Mouse (Mus musculus) forebrain, embryonic 15.5 days (tissue): Measurements from ENCODE around the gene Tmem258. TPM values are rescaled to one million over a fixed set of nuclear protein-coding genes. Genes with fewer than 3 reads are reported as not detected.

Experiments
- ATAC-seq: fragments of 200-750 bp; cut with Nextera tagmentation; replicated peaks from 2 replicates; pipeline ENCODE4 v1.8.0; 2017; ENCODE audit warnings: mild to moderate bottlenecking, moderate TSS enrichment, moderate library complexity
- H3K27ac ChIP-seq: fragments of 300-500 bp; sonication (generic); replicated peaks from 2 replicates; pipeline ENCODE4 v1.5.1; 2015; ENCODE audit warnings: mild to moderate bottlenecking, inconsistent platforms
- H3K27me3 ChIP-seq: fragments of 300-500 bp; sonication (generic); 2 replicates; pipeline ENCODE4 v1.6.1; 2015; ENCODE audit warnings: inconsistent platforms
- H3K36me3 ChIP-seq: fragments of 300-500 bp; sonication (generic); 2 replicates; pipeline ENCODE4 v1.6.1; 2015; ENCODE audit warnings: mild to moderate bottlenecking, inconsistent platforms
- H3K4me1 ChIP-seq: fragments of 300-500 bp; sonication (generic); 2 replicates; pipeline ENCODE4 v1.6.1; 2015; ENCODE audit warnings: inconsistent platforms
- H3K4me2 ChIP-seq: fragments of 300-500 bp; sonication (generic); replicated peaks from 2 replicates; pipeline ENCODE4 v1.6.1; 2015; ENCODE audit warnings: mild to moderate bottlenecking, inconsistent platforms
- H3K4me3 ChIP-seq: fragments of 300-500 bp; sonication (generic); 2 replicates; pipeline ENCODE4 v1.5.1; 2015; ENCODE audit warnings: mild to moderate bottlenecking, inconsistent platforms
- H3K9ac ChIP-seq: fragments of 300-500 bp; sonication (generic); replicated peaks from 2 replicates; pipeline ENCODE4 v1.6.1; 2015; ENCODE audit warnings: mild to moderate bottlenecking, inconsistent platforms
- H3K9me3 ChIP-seq: fragments of 300-500 bp; sonication (generic); 2 replicates; pipeline ENCODE4 v1.6.1; 2016; ENCODE audit warnings: inconsistent platforms
- WGBS: fragments of 180-500 bp; shearing (Covaris S2); methylation state at CpG from one replicate; pipeline ENCODE4 v1.1.7; 2015; ENCODE audit warnings: mixed read lengths; 5-methylcytosine and 5-hydroxymethylcytosine counted together
- polyA plus RNA-seq: library from polyadenylated mRNA; unstranded; fragments of >200 nt; fragmentation: Nextera tagmentation; extraction: Ambion mirVana; gene quantifications from 2 replicates; pipeline ENCODE4 v1.2.1, GENCODE M21; 2015

Tmem258 gene
- polyA plus RNA-seq, 1 experiment from 2014 or later, result 397 TPM

- no peak for ATAC-seq
- Histone ChIP-seq H3K4me3 (no peak overlapping the region), H3K36me3 (no peaks in the 10 kb centered on the region), H3K4me1 (no peaks in the 10 kb centered on the region), H3K27ac (no peak overlapping the region), H3K4me2 (no peak overlapping the region), H3K9me3 (no peaks in the 10 kb centered on the region), H3K27me3 (no peaks in the 10 kb centered on the region), H3K9ac (no peak overlapping the region)
- 93% methylated on average over 5 of the region's 5 CpGs for WGBS
These were observed 30.6 kb upstream of the Tmem258 start for GRCm38 (mm10) chr19:10173116-10173718.

- no peak for ATAC-seq
- H3K27me3 ChIP-seq, result no peaks in the 10 kb centered on the region
- no peaks in the 10 kb centered on the region for H3K36me3 ChIP-seq
- WGBS, result 96% methylated on average over 7 of the region's 7 CpGs
- no peaks in the 10 kb centered on the region for H3K4me1 ChIP-seq
- no peak overlapping the region for H3K4me3 ChIP-seq
- no peak overlapping the region for H3K27ac ChIP-seq
- no peak overlapping the region for H3K9ac ChIP-seq
- no peak overlapping the region for H3K4me2 ChIP-seq
- H3K9me3 ChIP-seq, result no peaks in the 10 kb centered on the region
These were observed 29.8 kb upstream of the Tmem258 start for GRCm38 (mm10) chr19:10173844-10174539.

GRCm38 (mm10) chr19:10174956-10175355, 28.9 kb upstream of the Tmem258 start:
- no peak overlapping the region for H3K4me2 ChIP-seq
- no peaks in the 10 kb centered on the region for H3K4me1 ChIP-seq
- ATAC-seq, result no peak
- no peaks in the 10 kb centered on the region for H3K9me3 ChIP-seq
- no peak overlapping the region for H3K9ac ChIP-seq
- H3K27me3 ChIP-seq, result no peaks in the 10 kb centered on the region
- no peaks in the 10 kb centered on the region for H3K36me3 ChIP-seq
- WGBS, result 79% methylated on average over 4 of the region's 4 CpGs
- H3K27ac ChIP-seq, result no peak overlapping the region
- H3K4me3 ChIP-seq, result no peak overlapping the region

DNA sequence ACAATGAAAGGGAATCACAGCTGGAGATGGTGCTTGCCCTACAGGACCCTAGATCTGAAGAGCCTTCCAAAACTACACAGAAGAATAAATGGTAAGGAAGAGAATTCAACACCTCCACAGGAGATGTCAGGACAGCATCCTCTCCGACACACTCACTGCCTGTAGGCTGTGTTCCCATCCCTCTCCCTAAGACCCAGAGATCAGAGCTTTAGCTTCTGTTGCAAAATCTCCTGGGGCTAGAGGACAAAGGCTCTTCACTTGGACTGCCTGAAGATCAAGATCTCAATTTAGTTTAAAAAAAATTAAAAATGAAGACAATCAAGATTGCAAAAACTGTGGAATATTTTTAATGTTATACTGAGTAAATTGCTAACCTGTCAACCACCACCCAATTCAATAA, 27.3 kb upstream of the Tmem258 start:
- ATAC-seq, result no peak
- Histone ChIP-seq H3K4me3 (no peak overlapping the region), H3K9ac (no peak overlapping the region), H3K9me3 (no peaks in the 10 kb centered on the region), H3K36me3 (no peaks in the 10 kb centered on the region), H3K27ac (no peak overlapping the region), H3K27me3 (no peaks in the 10 kb centered on the region), H3K4me1 (no peaks in the 10 kb centered on the region), H3K4me2 (no peak overlapping the region)
- WGBS, result 61% methylated on average over 1 of the region's 1 CpGs

GRCm38 (mm10) chr19:10176941-10177372, 26.9 kb upstream of the Tmem258 start:
- Histone ChIP-seq H3K9ac (no peak overlapping the region), H3K4me3 (no peak overlapping the region), H3K4me1 (no peaks in the 10 kb centered on the region), H3K9me3 (no peaks in the 10 kb centered on the region), H3K27me3 (no peaks in the 10 kb centered on the region), H3K36me3 (no peaks in the 10 kb centered on the region), H3K27ac (no peak overlapping the region), H3K4me2 (no peak overlapping the region)
- 78% methylated on average over 7 of the region's 7 CpGs for WGBS
- ATAC-seq, result no peak

GRCm38 (mm10) chr19:10181225-10181624, 22.6 kb upstream of the Tmem258 start:
- 87% methylated on average over 7 of the region's 7 CpGs for WGBS
- Histone ChIP-seq H3K27me3 (no peaks in the 10 kb centered on the region), H3K36me3 (peaks cover 8% of the 10 kb centered on the region), H3K4me3 (no peak overlapping the region), H3K27ac (no peak overlapping the region), H3K4me1 (peaks cover 31% of the 10 kb centered on the region), H3K9ac (no peak overlapping the region), H3K9me3 (no peaks in the 10 kb centered on the region), H3K4me2 (no peak overlapping the region)
- ATAC-seq, result no peak

DNA sequence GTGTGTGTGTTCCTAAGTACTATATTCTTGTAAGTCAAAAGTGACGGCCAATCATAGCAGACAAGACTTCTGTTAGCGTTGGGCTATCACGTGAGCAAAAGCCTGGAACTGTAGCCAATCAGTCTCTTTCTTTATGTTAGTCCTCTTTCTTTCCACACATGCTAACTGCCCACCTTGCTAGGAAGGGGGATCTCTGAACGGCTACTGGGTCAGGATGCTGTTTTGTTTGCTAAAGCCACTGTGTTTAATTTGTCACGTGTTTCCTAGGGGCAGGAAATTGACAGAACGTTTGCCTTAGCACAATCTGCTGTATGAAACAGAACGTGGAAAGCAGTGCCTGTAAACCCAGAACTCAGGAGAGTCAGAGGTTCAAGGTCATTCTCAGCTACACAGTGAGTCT, 21.7 kb upstream of the Tmem258 start:
- 34% methylated on average over 7 of the region's 7 CpGs for WGBS
- H3K4me2 ChIP-seq, result peak overlapping the region; percentile 79
- ATAC-seq, result 0 out of 2 replicates have a peak, but pooled peaks have one; percentile 0
- peak overlapping the region; percentile 26 for H3K9ac ChIP-seq
- H3K9me3 ChIP-seq, result no peaks in the 10 kb centered on the region
- peaks cover 40% of the 10 kb centered on the region for H3K4me1 ChIP-seq
- peaks cover 17% of the 10 kb centered on the region for H3K36me3 ChIP-seq
- peak overlapping the region; percentile 70 for H3K4me3 ChIP-seq
- peak overlapping the region; percentile 94 for H3K27ac ChIP-seq
- H3K27me3 ChIP-seq, result no peaks in the 10 kb centered on the region

- peak within 1 kb of the TSS; percentile 70 for H3K4me3 ChIP-seq
- no peaks in the 10 kb centered on the region for H3K27me3 ChIP-seq
- H3K9me3 ChIP-seq, result no peaks in the 10 kb centered on the region
- peak; percentile 97 for ATAC-seq
- under 1% methylated on average over 70 of the region's 70 CpGs for WGBS
- peak within 1 kb of the TSS; percentile 94 for H3K27ac ChIP-seq
- H3K4me2 ChIP-seq, result peak within 1 kb of the TSS; percentile 79
- H3K36me3 ChIP-seq, result peaks cover 23% of the 10 kb centered on the region
- H3K4me1 ChIP-seq, result peaks cover 46% of the 10 kb centered on the region
- H3K9ac ChIP-seq, result peak within 1 kb of the TSS; percentile 95
These were observed 21.0 kb upstream of the Tmem258 start, which contains the start of gene Fads1 for GRCm38 (mm10) chr19:10182670-10183298. Gene Fads1 (plus strand): TSS chr19:10182888.

GRCm38 (mm10) chr19:10183299-10183983, 20.4 kb upstream of the Tmem258 start:
- peak; percentile 73 for ATAC-seq
- Histone ChIP-seq H3K9me3 (no peaks in the 10 kb centered on the region), H3K4me2 (peak overlapping the region; percentile 79), H3K27me3 (no peaks in the 10 kb centered on the region), H3K4me1 (peaks cover 53% of the 10 kb centered on the region), H3K36me3 (peaks cover 30% of the 10 kb centered on the region), H3K4me3 (peak overlapping the region; percentile 70), H3K9ac (peak overlapping the region; percentile 95), H3K27ac (peak overlapping the region; percentile 94)
- 0% methylated on average over 35 of the region's 35 CpGs for WGBS

GRCm38 (mm10) chr19:10184096-10184495, 19.7 kb upstream of the Tmem258 start:
- peak overlapping the region; percentile 70 for H3K4me3 ChIP-seq
- ATAC-seq, result 0 out of 2 replicates have a peak, but pooled peaks have one; percentile 7
- WGBS, result 2% methylated on average over 12 of the region's 12 CpGs
- H3K27ac ChIP-seq, result peak overlapping the region; percentile 94
- peaks cover 53% of the 10 kb centered on the region for H3K4me1 ChIP-seq
- H3K9ac ChIP-seq, result peak overlapping the region; percentile 95
- H3K36me3 ChIP-seq, result peaks cover 32% of the 10 kb centered on the region
- H3K4me2 ChIP-seq, result peak overlapping the region; percentile 79
- H3K27me3 ChIP-seq, result no peaks in the 10 kb centered on the region
- H3K9me3 ChIP-seq, result no peaks in the 10 kb centered on the region

DNA sequence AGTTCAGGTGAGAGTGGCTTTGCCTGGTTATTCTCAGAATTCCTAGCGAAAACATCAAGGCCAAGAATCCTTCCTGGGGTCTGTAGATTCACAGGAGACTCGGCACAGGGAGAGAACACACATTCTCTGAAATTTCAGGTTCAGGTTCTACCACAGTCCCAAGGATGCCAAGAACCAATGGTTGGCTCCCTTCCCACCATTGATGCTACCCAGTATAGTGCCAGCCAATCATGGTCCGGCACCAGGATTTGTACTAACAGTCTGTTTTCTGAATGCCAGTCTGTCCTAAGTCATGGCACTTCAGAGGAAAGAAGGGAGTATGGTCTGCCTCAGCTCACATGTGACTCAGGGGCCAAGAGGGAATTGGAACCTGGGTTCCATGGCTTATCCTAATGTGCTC, 17.9 kb upstream of the Tmem258 start:
- Histone ChIP-seq H3K36me3 (peaks cover 50% of the 10 kb centered on the region), H3K4me1 (peaks cover 53% of the 10 kb centered on the region), H3K4me3 (0 out of 2 replicates have a peak overlapping the region, but pooled peaks have one; percentile 5), H3K4me2 (no peak overlapping the region), H3K9me3 (no peaks in the 10 kb centered on the region), H3K9ac (no peak overlapping the region), H3K27me3 (no peaks in the 10 kb centered on the region), H3K27ac (0 out of 2 replicates have a peak overlapping the region, but pooled peaks have one; percentile 29)
- 81% methylated on average over 3 of the region's 3 CpGs for WGBS
- ATAC-seq, result no peak

- peaks cover 53% of the 10 kb centered on the region for H3K4me1 ChIP-seq
- no peak overlapping the region for H3K9ac ChIP-seq
- 92% methylated on average over 8 of the region's 8 CpGs for WGBS
- no peak for ATAC-seq
- H3K27ac ChIP-seq, result no peak overlapping the region
- no peak overlapping the region for H3K4me2 ChIP-seq
- no peaks in the 10 kb centered on the region for H3K9me3 ChIP-seq
- no peaks in the 10 kb centered on the region for H3K27me3 ChIP-seq
- H3K36me3 ChIP-seq, result peaks cover 53% of the 10 kb centered on the region
- H3K4me3 ChIP-seq, result no peak overlapping the region
These were observed 17.2 kb upstream of the Tmem258 start for GRCm38 (mm10) chr19:10186569-10186968.
